Mouse (Mus musculus) embryo, embryonic 10.5 days (tissue): ENCODE measurements at regions not wholly inside any gene's neighbourhood (a gene's known extent, or its start where the extent isn't known, plus 50 kb on each side); places are given as distances from the start of the nearest gene placed in this dataset.
A peak's percentile ranks its signal among the peaks of the same experiment; 100 is the strongest.

Experiments
- DNase-seq: peaks from one replicate; pipeline ENCODE4 v3.0.0-alpha.2; 2015; ENCODE audit warnings: low spot score

- DNase-seq: no peak
These were observed 226.2 kb downstream of the Sp3 start for GRCm38 (mm10) chr2:72753788-72754713.

- no peak for DNase-seq
These were observed 216.8 kb downstream of the Sp3 start for GRCm38 (mm10) chr2:72763454-72763853.

GRCm38 (mm10) chr2:72769030-72769630, 211.1 kb downstream of the Sp3 start:
- DNase-seq: no peak

GRCm38 (mm10) chr2:72773401-72773800, 206.8 kb downstream of the Sp3 start:
- DNase-seq: no peak

GRCm38 (mm10) chr2:72777330-72777729, 202.9 kb downstream of the Sp3 start:
- peak; percentile 47 for DNase-seq

- no peak for DNase-seq
These were observed 202.3 kb downstream of the Sp3 start for GRCm38 (mm10) chr2:72777806-72778510.

- DNase-seq: no peak
These were observed 200.7 kb downstream of the Sp3 start for GRCm38 (mm10) chr2:72779268-72780163.

- peak; percentile 22 for DNase-seq
These were observed 198.6 kb downstream of the Sp3 start for GRCm38 (mm10) chr2:72781369-72782275.

GRCm38 (mm10) chr2:72782355-72782754, 197.9 kb downstream of the Sp3 start:
- DNase-seq: no peak

- no peak for DNase-seq
These were observed 194.7 kb downstream of the Sp3 start for GRCm38 (mm10) chr2:72785365-72786043.

- no peak for DNase-seq
These were observed 194.1 kb downstream of the Sp3 start for GRCm38 (mm10) chr2:72786044-72786737.

- DNase-seq: no peak
These were observed 192.6 kb downstream of the Sp3 start for GRCm38 (mm10) chr2:72787616-72788015.

GRCm38 (mm10) chr2:72791496-72791895, 188.8 kb downstream of the Sp3 start:
- no peak for DNase-seq

- DNase-seq: peak; percentile 46
These were observed 186.8 kb downstream of the Sp3 start for GRCm38 (mm10) chr2:72793424-72793823.

- no peak for DNase-seq
These were observed 185.7 kb downstream of the Sp3 start for GRCm38 (mm10) chr2:72794501-72794900.

GRCm38 (mm10) chr2:72797002-72797718, 183.1 kb downstream of the Sp3 start:
- no peak for DNase-seq

GRCm38 (mm10) chr2:72800696-72801095, 179.6 kb downstream of the Sp3 start:
- DNase-seq: no peak

GRCm38 (mm10) chr2:72813282-72813974, 166.8 kb downstream of the Sp3 start:
- no peak for DNase-seq
